Mouse (Mus musculus): ENCODE data around the gene Olfr1037. TPM values are rescaled to one million over a fixed set of nuclear protein-coding genes. Genes with fewer than 3 reads are reported as not detected.

Olfr1037 gene
- polyA plus RNA-seq, 1 experiment from 2014 or later, result not detected

Other genes starting within 250 kb of the Olfr1037 start
- gene Olfr1019, start 241.9 kb downstream of the Olfr1037 start, polyA plus RNA-seq (2014; fragmentation: Nextera tagmentation; extraction: Ambion mirVana), result not detected in 2 replicates
- gene Olfr1020, start 240.4 kb downstream of the Olfr1037 start, polyA plus RNA-seq (2014; fragmentation: Nextera tagmentation; extraction: Ambion mirVana), result not detected in 2 replicates
- not detected in 2 replicates for gene Olfr1022, start 218.8 kb downstream of the Olfr1037 start, polyA plus RNA-seq (2014; fragmentation: Nextera tagmentation; extraction: Ambion mirVana)
- not detected in 2 replicates for gene Olfr1023, start 201.7 kb downstream of the Olfr1037 start, polyA plus RNA-seq (2014; fragmentation: Nextera tagmentation; extraction: Ambion mirVana)
- gene Olfr1024, start 182.3 kb downstream of the Olfr1037 start, polyA plus RNA-seq (2014; fragmentation: Nextera tagmentation; extraction: Ambion mirVana), result not detected in 2 replicates
- not detected in 2 replicates for gene Olfr1025-ps1, start 172.2 kb downstream of the Olfr1037 start, polyA plus RNA-seq (2014; fragmentation: Nextera tagmentation; extraction: Ambion mirVana)
- gene Olfr1026, start 165.8 kb downstream of the Olfr1037 start, polyA plus RNA-seq (2014; fragmentation: Nextera tagmentation; extraction: Ambion mirVana), result 0.18 and 0.22 TPM in 2 replicates
- gene Olfr1028, start 136.9 kb downstream of the Olfr1037 start, polyA plus RNA-seq (2014; fragmentation: Nextera tagmentation; extraction: Ambion mirVana), result not detected in 2 replicates
- gene Olfr1029, start 113.5 kb downstream of the Olfr1037 start, polyA plus RNA-seq (2014; fragmentation: Nextera tagmentation; extraction: Ambion mirVana), result not detected in 2 replicates
- not detected in 2 replicates for gene Olfr1030, start 108.1 kb downstream of the Olfr1037 start, polyA plus RNA-seq (2014; fragmentation: Nextera tagmentation; extraction: Ambion mirVana)
- gene Olfr1031, start 97.1 kb downstream of the Olfr1037 start, polyA plus RNA-seq (2014; fragmentation: Nextera tagmentation; extraction: Ambion mirVana), result not detected in 2 replicates
- not detected in 2 replicates for gene Olfr1032, start 81.8 kb downstream of the Olfr1037 start, polyA plus RNA-seq (2014; fragmentation: Nextera tagmentation; extraction: Ambion mirVana)
- gene Olfr1033, start 66.8 kb downstream of the Olfr1037 start, polyA plus RNA-seq (2014; fragmentation: Nextera tagmentation; extraction: Ambion mirVana), result 0.06 TPM in 1 of 2 replicates, not detected in the other
- gene Olfr1034, start 41.5 kb downstream of the Olfr1037 start, polyA plus RNA-seq (2014; fragmentation: Nextera tagmentation; extraction: Ambion mirVana), result 0.10 TPM in 1 of 2 replicates, not detected in the other
- not detected in 2 replicates for gene Olfr1036, start 13.4 kb downstream of the Olfr1037 start, polyA plus RNA-seq (2014; fragmentation: Nextera tagmentation; extraction: Ambion mirVana)
- not detected in 2 replicates for gene Olfr1039, start 48.5 kb upstream of the Olfr1037 start, polyA plus RNA-seq (2014; fragmentation: Nextera tagmentation; extraction: Ambion mirVana)
- gene Olfr1040, start 59.3 kb upstream of the Olfr1037 start, polyA plus RNA-seq (2014; fragmentation: Nextera tagmentation; extraction: Ambion mirVana), result not detected in 2 replicates
- not detected in 2 replicates for gene Olfr1042, start 74.5 kb upstream of the Olfr1037 start, polyA plus RNA-seq (2014; fragmentation: Nextera tagmentation; extraction: Ambion mirVana)
- not detected in 2 replicates for gene Olfr1043, start 80.1 kb upstream of the Olfr1037 start, polyA plus RNA-seq (2014; fragmentation: Nextera tagmentation; extraction: Ambion mirVana)
- not detected in 2 replicates for gene Olfr1044, start 90.4 kb upstream of the Olfr1037 start, polyA plus RNA-seq (2014; fragmentation: Nextera tagmentation; extraction: Ambion mirVana)
- gene Olfr52, start 98.3 kb upstream of the Olfr1037 start, polyA plus RNA-seq (2014; fragmentation: Nextera tagmentation; extraction: Ambion mirVana), result not detected in 2 replicates
- not detected in 2 replicates for gene Olfr1045, start 115.6 kb upstream of the Olfr1037 start, polyA plus RNA-seq (2014; fragmentation: Nextera tagmentation; extraction: Ambion mirVana)
- not detected in 2 replicates for gene Olfr1046, start 131.9 kb upstream of the Olfr1037 start, polyA plus RNA-seq (2014; fragmentation: Nextera tagmentation; extraction: Ambion mirVana)
- not detected in 2 replicates for gene Olfr1047, start 144.0 kb upstream of the Olfr1037 start, polyA plus RNA-seq (2014; fragmentation: Nextera tagmentation; extraction: Ambion mirVana)
- gene Olfr1048, start 152.9 kb upstream of the Olfr1037 start, polyA plus RNA-seq (2014; fragmentation: Nextera tagmentation; extraction: Ambion mirVana), result not detected in 2 replicates
- gene Olfr1049, start 170.9 kb upstream of the Olfr1037 start, polyA plus RNA-seq (2014; fragmentation: Nextera tagmentation; extraction: Ambion mirVana), result not detected in 2 replicates
- gene Olfr1051, start 191.7 kb upstream of the Olfr1037 start, polyA plus RNA-seq (2014; fragmentation: Nextera tagmentation; extraction: Ambion mirVana), result not detected in 2 replicates
- gene Olfr1052, start 205.1 kb upstream of the Olfr1037 start, polyA plus RNA-seq (2014; fragmentation: Nextera tagmentation; extraction: Ambion mirVana), result not detected in 2 replicates
- gene Olfr1053, start 227.9 kb upstream of the Olfr1037 start, polyA plus RNA-seq (2014; fragmentation: Nextera tagmentation; extraction: Ambion mirVana), result not detected in 2 replicates
- not detected in 2 replicates for gene Olfr1054, start 248.0 kb upstream of the Olfr1037 start, polyA plus RNA-seq (2014; fragmentation: Nextera tagmentation; extraction: Ambion mirVana)

Measured in embryonic facial prominence, embryonic 11.5 days (tissue).